Mouse (Mus musculus): ENCODE measurements around the gene Slc26a3.

DNA sequence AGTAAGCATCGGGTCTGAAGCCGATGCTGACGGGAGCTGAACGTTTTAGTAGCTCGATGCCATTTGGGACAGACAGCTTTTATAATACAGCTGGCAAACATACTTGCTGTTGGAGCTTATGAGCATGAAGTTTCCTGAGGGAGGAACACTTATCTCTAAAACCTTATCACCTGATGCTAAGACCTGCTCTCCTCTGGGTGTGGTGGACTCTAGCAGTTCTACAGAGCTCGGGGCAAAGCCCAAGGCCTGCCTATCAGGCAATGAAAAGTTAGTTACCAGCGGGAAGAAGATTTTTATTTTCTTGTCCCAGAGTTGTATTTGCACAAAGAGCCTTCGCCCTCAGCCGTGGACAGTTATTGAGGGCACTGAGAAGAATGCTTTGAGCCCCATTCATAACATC lies 65.6 kb downstream of the Slc26a3 start:
- no peak for TF ChIP-seq POLR2A (IDR thresholded peaks at IDR 0.05; ENCODE audit: insufficient read depth, low read depth, low read length)
- TF ChIP-seq CTCF (IDR thresholded peaks at IDR 0.05; ENCODE audit: insufficient read depth, low read depth, low read length) = no peak
